8 mouse cellular contexts compared by ENCODE assay signal in genomic region chr1:171286517-171286916, GRCm38 (mm10). TPM values are rescaled to one million over a fixed set of nuclear protein-coding genes. Genes with fewer than 3 reads are reported as not detected.
DNase-seq lines count a peak whose midpoint lies in the region; ATAC-seq and TF ChIP-seq lines count a peak whose summit lies in the region.
"Had no signal": no experiment of that assay in that cellular context is flagged by ENCODE, and none has a peak within 500 bp of the region (broad histone marks: within the 10 kb centered on the region; RNA-seq: fewer than 3 reads in every experiment).

No protein-coding gene starts in this region.

- intact Hi-C loops in left cerebral cortex, adult 2 months (cut with DNase I), result no loop called here
- intact Hi-C loops in left cerebral cortex, postnatal 14 days (cut with DNase I), result no loop called here

- peak overlapping the region; percentile 86 for H3K4me3 ChIP-seq in left cerebral cortex, adult 2 months
- peak overlapping the region; percentile 74 for H3K4me3 ChIP-seq in forebrain, embryonic 15.5 days
- H3K4me3 ChIP-seq in liver, embryonic 13.5 days (replicated peaks), result peak overlapping the region; percentile 93
- H3K4me3 ChIP-seq in testis, adult 2 months (ENCODE audit: control insufficient read depth, low read depth, low read length), result peak overlapping the region; percentile 42

- no peak for DNase-seq in left cerebral cortex, adult 2 months (ENCODE audit: extremely low spot score in 1 of 2, low spot score in 2 of 2)
- no peak for DNase-seq in left cerebral cortex, postnatal 14 days (ENCODE audit: low spot score in 2 of 2)
- DNase-seq in liver, embryonic 13.5 days, result no peak
- no peak for DNase-seq in spleen, postnatal 36 days (ENCODE audit: low spot score in 2 of 2)
- no peak for DNase-seq in lung, postnatal 10 days
- DNase-seq: adrenal gland, postnatal 25 days had no signal

- TF ChIP-seq CTCF in left cerebral cortex, adult 2 months (IDR thresholded peaks at IDR 0.05), result no peak
- TF ChIP-seq CTCF in testis, adult 2 months (IDR thresholded peaks at IDR 0.05; ENCODE audit: control insufficient read depth, insufficient read depth, insufficient replicate concordance, low read depth, low read length), result no peak

- peaks cover 32% of the 10 kb centered on the region for H3K4me1 ChIP-seq in forebrain, embryonic 15.5 days
- H3K4me1 ChIP-seq in liver, embryonic 13.5 days (replicated peaks), result peaks cover 71% of the 10 kb centered on the region
- peaks cover 20% of the 10 kb centered on the region for H3K4me1 ChIP-seq in testis, adult 2 months (ENCODE audit: control insufficient read depth, insufficient read depth, low read length)

- peak overlapping the region; percentile 88; the same call in 1 of the 2 replicates for H3K9ac ChIP-seq in forebrain, embryonic 15.5 days (replicated peaks)
- H3K9ac ChIP-seq in liver, embryonic 13.5 days, result peak overlapping the region; percentile 96

- H3K4me2 ChIP-seq in forebrain, embryonic 15.5 days (replicated peaks), result peak overlapping the region; percentile 52
- peak overlapping the region; percentile 83 for H3K4me2 ChIP-seq in liver, embryonic 13.5 days

- H3K36me3 ChIP-seq in forebrain, embryonic 15.5 days, result peaks cover 37% of the 10 kb centered on the region
- peaks cover 61% of the 10 kb centered on the region for H3K36me3 ChIP-seq in liver, embryonic 13.5 days
- H3K36me3 ChIP-seq in testis, adult 2 months (ENCODE audit: control insufficient read depth, insufficient read depth, low read length), result no peaks in the 10 kb centered on the region

- H3K27me3 ChIP-seq in forebrain, embryonic 15.5 days, result no peaks in the 10 kb centered on the region
- H3K27me3 ChIP-seq in liver, embryonic 13.5 days, result no peaks in the 10 kb centered on the region
- H3K27me3 ChIP-seq in testis, adult 2 months (ENCODE audit: control insufficient read depth, insufficient read depth, low read length), result no peaks in the 10 kb centered on the region

- no peaks in the 10 kb centered on the region for H3K9me3 ChIP-seq in forebrain, embryonic 15.5 days
- no peaks in the 10 kb centered on the region for H3K9me3 ChIP-seq in liver, embryonic 13.5 days (replicated peaks)

- H3K27ac ChIP-seq in left cerebral cortex, adult 2 months, result no peak overlapping the region
- H3K27ac ChIP-seq in forebrain, embryonic 15.5 days (replicated peaks), result no peak overlapping the region
- H3K27ac ChIP-seq in liver, embryonic 13.5 days, result no peak overlapping the region; the same call in 1 of the 2 replicates
- no peak overlapping the region for H3K27ac ChIP-seq in testis, adult 2 months (ENCODE audit: control insufficient read depth, insufficient read depth, low read depth, low read length)

- TF ChIP-seq POLR2A in testis, adult 2 months (IDR thresholded peaks at IDR 0.05; ENCODE audit: control insufficient read depth, low read depth, low read length), result no peak

- no peak for ATAC-seq in forebrain, embryonic 15.5 days (replicated peaks)
- no peak for ATAC-seq in liver, embryonic 13.5 days (ENCODE audit: low read depth)

- 87% methylated on average over 19 of the region's 19 CpGs for whole genome bisulfite sequencing in forebrain, embryonic 15.5 days
- 87% methylated on average over 19 of the region's 19 CpGs for WGBS in liver, embryonic 13.5 days (ENCODE audit: insufficient replicate concordance)

RNA-seq across cellular contexts. Expression of gene Usp21, which starts 1.3 kb away (rescaled TPM):
- 10 to 100 TPM; 59.8 to 65.7 TPM for total RNA-seq in left cerebral cortex, adult 2 months (2021)
- 10 to 100 TPM; 54.1 to 58.0 TPM for total RNA-seq in left cerebral cortex, postnatal 14 days (2021)
- polyA plus RNA-seq in forebrain, embryonic 15.5 days (2015; fragmentation: Nextera tagmentation; extraction: Ambion mirVana), result 132 and 135 TPM in 2 replicates
- 25.8 and 26.7 TPM in 2 replicates for polyA plus RNA-seq in liver, embryonic 13.5 days (2015; fragmentation: Nextera tagmentation; extraction: Ambion mirVana)
- 38.4 and 38.7 TPM in 2 replicates for polyA plus RNA-seq in testis, adult 2 months (2012; rRNA removed)

RNA-seq across cellular contexts. Expression of gene Ppox, which starts 5.5 kb away (rescaled TPM):
- total RNA-seq in left cerebral cortex, adult 2 months (2021), result 10 to 100 TPM; 26.0 to 32.1 TPM
- 10 to 100 TPM; 20.5 to 23.9 TPM for total RNA-seq in left cerebral cortex, postnatal 14 days (2021)
- polyA plus RNA-seq in forebrain, embryonic 15.5 days (2015; fragmentation: Nextera tagmentation; extraction: Ambion mirVana), result 46.5 and 53.1 TPM in 2 replicates
- polyA plus RNA-seq in liver, embryonic 13.5 days (2015; fragmentation: Nextera tagmentation; extraction: Ambion mirVana), result 174 and 175 TPM in 2 replicates
- 7.1 and 8.7 TPM in 2 replicates for polyA plus RNA-seq in testis, adult 2 months (2012; rRNA removed)

RNA-seq across cellular contexts. Expression of gene Ufc1, which starts 8.3 kb away (rescaled TPM):
- 100 to 1,000 TPM; 101 to 108 TPM for total RNA-seq in left cerebral cortex, adult 2 months (2021)
- 100 to 1,000 TPM; 106 to 113 TPM for total RNA-seq in left cerebral cortex, postnatal 14 days (2021)
- polyA plus RNA-seq in forebrain, embryonic 15.5 days (2015; fragmentation: Nextera tagmentation; extraction: Ambion mirVana), result 105 and 110 TPM in 2 replicates
- 53.3 and 57.1 TPM in 2 replicates for polyA plus RNA-seq in liver, embryonic 13.5 days (2015; fragmentation: Nextera tagmentation; extraction: Ambion mirVana)
- polyA plus RNA-seq in testis, adult 2 months (2012; rRNA removed), result 19.1 and 20.0 TPM in 2 replicates

RNA-seq across cellular contexts. Expression of gene B4galt3, which starts 16.4 kb away (rescaled TPM):
- total RNA-seq in left cerebral cortex, adult 2 months (2021), result 10 to 100 TPM; 57.0 to 69.2 TPM
- 10 to 100 TPM; 59.8 to 61.3 TPM for total RNA-seq in left cerebral cortex, postnatal 14 days (2021)
- polyA plus RNA-seq in forebrain, embryonic 15.5 days (2015; fragmentation: Nextera tagmentation; extraction: Ambion mirVana), result 107 and 111 TPM in 2 replicates
- polyA plus RNA-seq in liver, embryonic 13.5 days (2015; fragmentation: Nextera tagmentation; extraction: Ambion mirVana), result 24.9 and 26.5 TPM in 2 replicates
- polyA plus RNA-seq in testis, adult 2 months (2012; rRNA removed), result 25.0 and 32.3 TPM in 2 replicates

RNA-seq across cellular contexts. Expression of gene Ndufs2, which starts 35.3 kb away (rescaled TPM):
- 100 to 1,000 TPM; 267 to 272 TPM for total RNA-seq in left cerebral cortex, adult 2 months (2021)
- 100 to 1,000 TPM; 265 to 285 TPM for total RNA-seq in left cerebral cortex, postnatal 14 days (2021)
- 215 and 221 TPM in 2 replicates for polyA plus RNA-seq in forebrain, embryonic 15.5 days (2015; fragmentation: Nextera tagmentation; extraction: Ambion mirVana)
- polyA plus RNA-seq in liver, embryonic 13.5 days (2015; fragmentation: Nextera tagmentation; extraction: Ambion mirVana), result 152 and 167 TPM in 2 replicates
- polyA plus RNA-seq in testis, adult 2 months (2012; rRNA removed), result 86.0 and 91.4 TPM in 2 replicates

Comparison
In these comparisons a context has a peak if more than half of its experiments do, and no peak if none do; other contexts are left out.
1. H3K4me3 ChIP-seq: peak in every context shown above with its lines; median percentile 93 in liver, embryonic 13.5 days; 86 in left cerebral cortex, adult 2 months; 74 in forebrain, embryonic 15.5 days; 42 in testis, adult 2 months.